Mouse (Mus musculus) embryo, embryonic 10 days (tissue): Measurements from ENCODE around the gene Hoxc6.

Source experiments
- DNase-seq: peaks from one replicate; pipeline ENCODE4 v3.0.0-alpha.2; 2015; ENCODE audit warnings: low spot score

Gene Hoxc6

GRCm38 (mm10) chr15:102991782-102992181 lies 6.3 kb upstream of the Hoxc6 start:
- no peak for DNase-seq

- no peak for DNase-seq
Observed at GRCm38 (mm10) chr15:102992206-102992605, 5.9 kb upstream of the Hoxc6 start.

GRCm38 (mm10) chr15:102992863-102993262 lies 5.2 kb upstream of the Hoxc6 start:
- no peak for DNase-seq

- no peak for DNase-seq
Observed at GRCm38 (mm10) chr15:102996548-102996947, 1.5 kb upstream of the Hoxc6 start.

GRCm38 (mm10) chr15:102997431-102997830 lies 626 bp upstream of the Hoxc6 start:
- DNase-seq, result no peak

- DNase-seq, result no peak
Observed at GRCm38 (mm10) chr15:102998608-102999182, 638 bp downstream of the Hoxc6 start.

- peak; percentile 86 for DNase-seq
Observed at GRCm38 (mm10) chr15:102999183-102999831, 1.2 kb downstream of the Hoxc6 start.

- no peak for DNase-seq
Observed at GRCm38 (mm10) chr15:102999955-103000354, 1.9 kb downstream of the Hoxc6 start.

GRCm38 (mm10) chr15:103000501-103000901 lies 2.4 kb downstream of the Hoxc6 start:
- DNase-seq, result no peak

- no peak for DNase-seq
Observed at GRCm38 (mm10) chr15:103001370-103001769, 3.3 kb downstream of the Hoxc6 start.

GRCm38 (mm10) chr15:103002156-103002555 lies 4.1 kb downstream of the Hoxc6 start:
- no peak for DNase-seq

GRCm38 (mm10) chr15:103002821-103003448 lies 4.9 kb downstream of the Hoxc6 start:
- no peak for DNase-seq

GRCm38 (mm10) chr15:103005308-103005707 lies 7.3 kb downstream of the Hoxc6 start:
- DNase-seq, result peak; percentile 74

GRCm38 (mm10) chr15:103005797-103006196 lies 7.7 kb downstream of the Hoxc6 start:
- peak; percentile 16 for DNase-seq

- no peak for DNase-seq
Observed at GRCm38 (mm10) chr15:103006326-103006725, 8.3 kb downstream of the Hoxc6 start.

- peak; percentile 71 for DNase-seq
Observed at GRCm38 (mm10) chr15:103009265-103010111, 11.4 kb downstream of the Hoxc6 start.

- DNase-seq, result peak; percentile 44
Observed at GRCm38 (mm10) chr15:103010112-103010846, 12.2 kb downstream of the Hoxc6 start.

GRCm38 (mm10) chr15:103010847-103011555 lies 12.9 kb downstream of the Hoxc6 start:
- DNase-seq, result peak; percentile 53

GRCm38 (mm10) chr15:103011928-103012486 lies 13.9 kb downstream of the Hoxc6 start:
- peak; percentile 43 for DNase-seq

GRCm38 (mm10) chr15:103013238-103013984 lies 15.4 kb downstream of the Hoxc6 start:
- DNase-seq, result peak; percentile 84
